Mouse (Mus musculus) CH12.LX (cell line): Measurements from ENCODE around the gene Gm10944.

Source experiments
- CHD1 ChIP-seq: IDR thresholded peaks from 2 replicates; pipeline ENCODE4 v1.6.1; 2012; ENCODE audit warnings: low read depth, low read length, improper control_type of control experiment, inconsistent platforms
- CTCF ChIP-seq, 2 experiments: IDR thresholded peaks in 1 of 2; conservative IDR thresholded peaks in 1 of 2; 2 replicates each; pipeline ENCODE4 v1.5.1; 2011 to 2012; ENCODE audit warnings: low read depth in 2 of 2, low read length in 2 of 2, improper control_type of control experiment in 1 of 2, inconsistent platforms in 1 of 2, mild to moderate bottlenecking in 1 of 2, moderate library complexity in 1 of 2
- E2F4 ChIP-seq: IDR thresholded peaks from 2 replicates; pipeline ENCODE4 v1.6.1; 2011; ENCODE audit warnings: low read depth, low read length, improper control_type of control experiment; ENCODE audit not compliant: insufficient replicate concordance
- GABPA ChIP-seq: IDR thresholded peaks from 2 replicates; pipeline ENCODE4 v1.6.1; 2012; ENCODE audit warnings: low read depth, low read length, improper control_type of control experiment, inconsistent platforms; ENCODE audit not compliant: insufficient replicate concordance
- MEF2A ChIP-seq: IDR thresholded peaks from 2 replicates; pipeline ENCODE4 v1.6.1; 2014; ENCODE audit warnings: low read depth, mild to moderate bottlenecking, inconsistent platforms, low read length, improper control_type of control experiment, borderline replicate concordance
- MYC ChIP-seq: IDR thresholded peaks from 2 replicates; pipeline ENCODE4 v1.6.1; 2011; ENCODE audit warnings: low read depth, mild to moderate bottlenecking, improper control_type of control experiment, low read length
- NELFE ChIP-seq: IDR thresholded peaks from 2 replicates; pipeline ENCODE4 v1.6.1; 2011; ENCODE audit warnings: low read depth, low read length, improper control_type of control experiment
- PAX5 ChIP-seq: IDR thresholded peaks from 2 replicates; pipeline ENCODE4 v1.6.1; 2012; ENCODE audit warnings: low read length, inconsistent platforms, mixed read lengths
- POLR2A ChIP-seq: IDR thresholded peaks from 2 replicates; pipeline ENCODE4 v1.6.1; 2011; ENCODE audit warnings: low read depth, mild to moderate bottlenecking, improper control_type of control experiment, low read length
- POLR2AphosphoS2 ChIP-seq: IDR thresholded peaks from 2 replicates; pipeline ENCODE4 v1.6.1; 2011; ENCODE audit warnings: low read depth, low read length, improper control_type of control experiment
- TCF12 ChIP-seq: IDR thresholded peaks from 2 replicates; pipeline ENCODE4 v1.6.1; 2014; ENCODE audit warnings: low read depth, mild to moderate bottlenecking, inconsistent platforms, low read length, improper control_type of control experiment
- UBTF ChIP-seq: IDR thresholded peaks from 2 replicates; pipeline ENCODE4 v1.6.1; 2012; ENCODE audit warnings: low read depth, mild to moderate bottlenecking, inconsistent platforms, low read length, improper control_type of control experiment, moderate library complexity

GRCm38 (mm10) chr10:10688907-10689667 lies 7.9 kb downstream of the Gm10944 start:
- TF ChIP-seq E2F4 = no peak
- TF ChIP-seq MYC = no peak
- no peak for TF ChIP-seq POLR2A
- no peak for TF ChIP-seq TCF12
- no peak for TF ChIP-seq NELFE
- TF ChIP-seq GABPA = no peak
- no peak for TF ChIP-seq CTCF (conservative IDR thresholded peaks at IDR 0.05 in 1 of 2, IDR thresholded peaks at IDR 0.05 in 1 of 2; ENCODE audit: low read depth in 2 of 2, low read length in 2 of 2)
- no peak for TF ChIP-seq CHD1
- TF ChIP-seq POLR2AphosphoS2 = no peak
- no peak for TF ChIP-seq PAX5
- no peak for TF ChIP-seq MEF2A
- no peak for TF ChIP-seq UBTF
